Mouse (Mus musculus): ENCODE measurements around the gene Sdk2. TPM values are rescaled to one million over a fixed set of nuclear protein-coding genes. Genes with fewer than 3 reads are reported as not detected.

Gene Sdk2
- polyA plus RNA-seq, 1 experiment from 2014 or later = 5.0 TPM

GRCm38 (mm10) chr11:113974876-113975666 is 91.8 kb downstream of the Sdk2 start:
- Histone ChIP-seq H3K9ac (replicated peaks; ENCODE audit: low read depth, low read length) (no peak overlapping the region), H3K4me1 (ENCODE audit: control insufficient read depth, insufficient read depth, low read length) (peaks cover 14% of the 10 kb centered on the region), H3K4me2 (ENCODE audit: low read depth, low read length) (no peak overlapping the region), H3K9me3 (ENCODE audit: control insufficient read depth, low read length) (no peaks in the 10 kb centered on the region), H3K27me3 (ENCODE audit: control insufficient read depth, insufficient read depth, low read length) (no peaks in the 10 kb centered on the region), H3K36me3 (ENCODE audit: control insufficient read depth, insufficient read depth, low read length) (no peaks in the 10 kb centered on the region), H3K4me3 (ENCODE audit: low read depth, low read length) (no peak overlapping the region), H3K27ac (ENCODE audit: low read depth, low read length) (no peak overlapping the region)
- no peak for ATAC-seq (ENCODE audit: low read depth)
- 48% methylated on average over 16 of the region's 16 CpGs for WGBS

DNA sequence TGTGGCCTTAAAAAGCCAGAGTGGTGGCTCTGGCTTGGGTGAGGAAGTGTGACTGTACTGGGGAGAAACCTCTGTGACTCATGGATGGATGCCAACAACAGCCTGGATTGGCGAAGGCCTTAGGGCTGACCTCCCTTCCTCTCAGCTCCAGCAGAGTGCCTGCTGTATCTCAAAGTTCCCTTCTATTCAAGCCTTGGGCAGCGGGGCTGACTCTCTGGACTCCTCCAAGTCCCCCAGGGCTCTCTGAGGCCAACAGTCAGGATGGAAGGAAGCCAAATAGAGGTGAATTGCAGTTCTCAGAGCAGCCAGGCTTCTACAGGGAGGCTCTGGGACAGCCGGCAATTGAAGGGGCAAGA is 94.4 kb downstream of the Sdk2 start:
- no peaks in the 10 kb centered on the region for H3K9me3 ChIP-seq (ENCODE audit: control insufficient read depth, low read length)
- H3K27me3 ChIP-seq (ENCODE audit: control insufficient read depth, insufficient read depth, low read length) = no peaks in the 10 kb centered on the region
- 0 out of 2 replicates have a peak overlapping the region, but pooled peaks have one; percentile 4 for H3K27ac ChIP-seq (ENCODE audit: low read depth, low read length)
- H3K9ac ChIP-seq (replicated peaks; ENCODE audit: low read depth, low read length) = no peak overlapping the region
- no peak overlapping the region for H3K4me3 ChIP-seq (ENCODE audit: low read depth, low read length)
- 53% methylated on average over 3 of the region's 3 CpGs for WGBS
- no peaks in the 10 kb centered on the region for H3K36me3 ChIP-seq (ENCODE audit: control insufficient read depth, insufficient read depth, low read length)
- ATAC-seq (ENCODE audit: low read depth) = peak; percentile 22; the same call in 1 of the 2 replicates
- H3K4me2 ChIP-seq (ENCODE audit: low read depth, low read length) = no peak overlapping the region
- peaks cover 14% of the 10 kb centered on the region for H3K4me1 ChIP-seq (ENCODE audit: control insufficient read depth, insufficient read depth, low read length)

DNA sequence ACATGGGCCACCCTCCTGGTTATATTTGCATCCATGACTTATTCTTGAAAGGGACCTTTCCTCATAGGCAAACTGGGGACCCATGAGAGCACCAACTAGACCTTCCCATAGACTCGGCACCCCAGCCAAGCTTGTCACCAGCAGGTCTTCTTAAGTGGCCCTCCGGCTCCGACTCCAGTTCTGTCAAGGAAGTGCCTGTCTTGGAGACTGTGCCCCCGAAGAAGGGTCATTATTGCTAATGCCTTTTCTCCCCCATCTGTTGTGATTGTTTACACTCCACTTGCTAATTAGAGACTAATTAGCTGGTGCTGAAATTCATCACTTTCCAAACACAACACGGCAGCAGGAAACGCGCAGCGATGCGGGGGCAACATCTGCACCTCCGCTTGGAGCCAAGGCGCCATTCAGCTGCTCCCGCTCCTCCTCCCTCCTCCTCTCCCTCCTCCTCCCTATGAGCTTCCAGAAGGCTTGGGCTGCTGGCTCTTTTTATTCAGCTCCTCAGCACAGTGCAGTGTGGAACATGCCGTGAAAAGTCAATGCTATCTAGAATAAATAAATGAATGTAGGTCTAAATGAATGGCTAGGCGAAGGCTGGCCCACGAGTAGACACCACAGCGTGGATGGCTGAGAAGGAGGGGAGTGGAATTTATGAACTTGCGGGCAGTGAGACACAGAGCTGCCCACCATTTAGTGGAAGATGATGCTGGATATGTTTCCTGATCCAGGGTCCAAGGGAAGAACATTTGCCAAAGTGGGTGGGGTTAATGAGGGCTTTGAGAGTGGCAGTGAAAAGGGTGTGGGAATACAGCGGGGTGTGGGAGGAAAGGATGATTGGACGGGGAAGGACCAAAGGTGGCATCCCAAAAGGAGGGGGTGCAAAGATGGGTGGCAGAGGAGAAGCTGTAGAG is 95.0 kb downstream of the Sdk2 start:
- Histone ChIP-seq H3K27ac (ENCODE audit: low read depth, low read length) (0 out of 2 replicates have a peak overlapping the region, but pooled peaks have one; percentile 4), H3K9ac (replicated peaks; ENCODE audit: low read depth, low read length) (no peak overlapping the region), H3K4me2 (ENCODE audit: low read depth, low read length) (no peak overlapping the region), H3K27me3 (ENCODE audit: control insufficient read depth, insufficient read depth, low read length) (no peaks in the 10 kb centered on the region), H3K4me1 (ENCODE audit: control insufficient read depth, insufficient read depth, low read length) (peaks cover 14% of the 10 kb centered on the region), H3K4me3 (ENCODE audit: low read depth, low read length) (no peak overlapping the region), H3K36me3 (ENCODE audit: control insufficient read depth, insufficient read depth, low read length) (no peaks in the 10 kb centered on the region), H3K9me3 (ENCODE audit: control insufficient read depth, low read length) (no peaks in the 10 kb centered on the region; the same call in 1 of the 2 replicates)
- WGBS = 52% methylated on average over 19 of the region's 19 CpGs
- peak; percentile 81 for ATAC-seq (ENCODE audit: low read depth)

GRCm38 (mm10) chr11:113970026-113970425 is 96.8 kb downstream of the Sdk2 start:
- ATAC-seq (ENCODE audit: low read depth) = no peak
- no peak overlapping the region for H3K27ac ChIP-seq (ENCODE audit: low read depth, low read length)
- H3K4me1 ChIP-seq (ENCODE audit: control insufficient read depth, insufficient read depth, low read length) = peaks cover 12% of the 10 kb centered on the region
- no peak overlapping the region for H3K4me2 ChIP-seq (ENCODE audit: low read depth, low read length)
- no peaks in the 10 kb centered on the region for H3K36me3 ChIP-seq (ENCODE audit: control insufficient read depth, insufficient read depth, low read length)
- no peak overlapping the region for H3K4me3 ChIP-seq (ENCODE audit: low read depth, low read length)
- H3K27me3 ChIP-seq (ENCODE audit: control insufficient read depth, insufficient read depth, low read length) = no peaks in the 10 kb centered on the region
- 68% methylated on average over 2 of the region's 2 CpGs for WGBS
- H3K9ac ChIP-seq (replicated peaks; ENCODE audit: low read depth, low read length) = no peak overlapping the region
- peaks cover 5% of the 10 kb centered on the region; the same call in 1 of the 2 replicates for H3K9me3 ChIP-seq (ENCODE audit: control insufficient read depth, low read length)

DNA sequence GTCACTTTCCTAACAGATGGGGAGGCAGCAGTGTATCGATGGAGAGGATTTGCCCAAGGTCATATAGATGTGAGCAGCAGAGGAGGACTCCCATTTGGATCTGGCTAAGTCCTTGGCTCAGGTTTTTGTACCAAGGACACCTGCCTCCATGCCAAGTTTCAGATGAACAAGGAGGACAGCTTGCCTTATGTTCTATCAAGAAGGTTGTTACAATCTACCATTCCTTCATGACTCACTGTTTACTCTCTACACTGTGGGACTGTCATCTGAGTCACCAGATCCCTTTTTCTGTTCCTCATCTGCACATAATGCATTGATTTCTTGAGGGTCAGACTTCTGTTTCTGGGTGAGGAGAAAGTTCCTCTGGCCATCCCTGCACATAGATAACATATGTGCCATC is 101.6 kb downstream of the Sdk2 start:
- H3K27me3 ChIP-seq (ENCODE audit: control insufficient read depth, insufficient read depth, low read length) = no peaks in the 10 kb centered on the region
- no peak overlapping the region for H3K27ac ChIP-seq (ENCODE audit: low read depth, low read length)
- H3K9ac ChIP-seq (replicated peaks; ENCODE audit: low read depth, low read length) = no peak overlapping the region
- H3K9me3 ChIP-seq (ENCODE audit: control insufficient read depth, low read length) = peaks cover 5% of the 10 kb centered on the region; the same call in 1 of the 2 replicates
- H3K4me2 ChIP-seq (ENCODE audit: low read depth, low read length) = no peak overlapping the region
- no peak overlapping the region for H3K4me3 ChIP-seq (ENCODE audit: low read depth, low read length)
- H3K4me1 ChIP-seq (ENCODE audit: control insufficient read depth, insufficient read depth, low read length) = no peaks in the 10 kb centered on the region
- no peaks in the 10 kb centered on the region for H3K36me3 ChIP-seq (ENCODE audit: control insufficient read depth, insufficient read depth, low read length)
- WGBS = 91% methylated on average over 1 of the region's 1 CpGs
- ATAC-seq (ENCODE audit: low read depth) = no peak

DNA sequence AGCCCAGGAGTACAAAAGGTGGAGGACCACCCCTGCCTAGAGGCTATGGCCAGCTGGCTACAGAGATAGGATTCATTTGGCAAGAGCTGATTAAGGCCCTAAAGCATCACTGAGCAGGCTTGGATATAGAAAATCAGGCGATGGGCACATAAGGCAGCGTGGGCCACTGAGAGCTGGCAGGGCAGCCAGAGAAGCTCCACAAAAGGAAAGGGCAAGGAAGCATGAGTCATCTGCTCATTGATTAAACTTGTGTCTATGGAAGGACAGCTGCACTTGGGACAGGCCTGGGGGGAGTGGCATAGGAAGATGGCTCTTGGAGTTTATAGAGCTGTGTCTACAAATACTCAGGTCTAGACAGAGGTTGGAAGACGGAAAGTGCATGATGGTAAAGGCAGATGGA is 104.1 kb downstream of the Sdk2 start:
- H3K4me3 ChIP-seq (ENCODE audit: low read depth, low read length) = no peak overlapping the region
- WGBS = 88% methylated on average over 3 of the region's 3 CpGs
- H3K9me3 ChIP-seq (ENCODE audit: control insufficient read depth, low read length) = peaks cover 5% of the 10 kb centered on the region; the same call in 1 of the 2 replicates
- H3K4me1 ChIP-seq (ENCODE audit: control insufficient read depth, insufficient read depth, low read length) = 0 out of 2 replicates have a peak, but pooled peaks cover under 1% of the 10 kb centered on the region
- ATAC-seq (ENCODE audit: low read depth) = no peak
- H3K4me2 ChIP-seq (ENCODE audit: low read depth, low read length) = no peak overlapping the region
- H3K27ac ChIP-seq (ENCODE audit: low read depth, low read length) = no peak overlapping the region
- H3K27me3 ChIP-seq (ENCODE audit: control insufficient read depth, insufficient read depth, low read length) = no peaks in the 10 kb centered on the region
- no peak overlapping the region for H3K9ac ChIP-seq (replicated peaks; ENCODE audit: low read depth, low read length)
- H3K36me3 ChIP-seq (ENCODE audit: control insufficient read depth, insufficient read depth, low read length) = no peaks in the 10 kb centered on the region

DNA sequence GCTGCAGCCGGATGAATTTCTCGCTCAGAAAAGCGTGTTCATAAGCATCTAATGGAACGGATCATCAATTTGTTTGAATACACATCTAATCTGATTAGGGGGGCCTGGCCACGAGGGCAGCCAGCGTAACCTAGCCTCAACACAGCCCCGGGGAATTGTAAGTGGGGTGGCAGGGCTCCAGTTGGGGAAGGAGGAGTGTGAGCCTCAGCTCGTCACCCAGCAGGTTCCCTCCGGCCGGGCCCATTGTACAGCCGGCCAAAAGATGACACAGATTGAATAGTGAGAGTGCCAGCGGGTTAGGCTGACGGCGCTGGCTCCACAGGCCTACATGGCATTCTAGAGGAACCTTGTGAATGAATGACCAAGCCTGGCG is 115.2 kb downstream of the Sdk2 start:
- Histone ChIP-seq H3K4me3 (ENCODE audit: low read depth, low read length) (no peak overlapping the region), H3K9me3 (ENCODE audit: control insufficient read depth, low read length) (no peaks in the 10 kb centered on the region), H3K27me3 (ENCODE audit: control insufficient read depth, insufficient read depth, low read length) (no peaks in the 10 kb centered on the region), H3K36me3 (ENCODE audit: control insufficient read depth, insufficient read depth, low read length) (no peaks in the 10 kb centered on the region), H3K27ac (ENCODE audit: low read depth, low read length) (peak overlapping the region; percentile 28), H3K4me1 (ENCODE audit: control insufficient read depth, insufficient read depth, low read length) (peaks cover 20% of the 10 kb centered on the region), H3K9ac (replicated peaks; ENCODE audit: low read depth, low read length) (no peak overlapping the region), H3K4me2 (ENCODE audit: low read depth, low read length) (no peak overlapping the region)
- 23% methylated on average over 15 of the region's 15 CpGs for WGBS
- ATAC-seq (ENCODE audit: low read depth) = peak; percentile 74

GRCm38 (mm10) chr11:113950904-113951615 is 115.8 kb downstream of the Sdk2 start:
- WGBS = 40% methylated on average over 7 of the region's 7 CpGs
- ATAC-seq (ENCODE audit: low read depth) = peak; percentile 52; the same call in 1 of the 2 replicates
- Histone ChIP-seq H3K4me2 (ENCODE audit: low read depth, low read length) (no peak overlapping the region), H3K4me1 (ENCODE audit: control insufficient read depth, insufficient read depth, low read length) (peaks cover 20% of the 10 kb centered on the region), H3K4me3 (ENCODE audit: low read depth, low read length) (no peak overlapping the region), H3K36me3 (ENCODE audit: control insufficient read depth, insufficient read depth, low read length) (no peaks in the 10 kb centered on the region), H3K9me3 (ENCODE audit: control insufficient read depth, low read length) (no peaks in the 10 kb centered on the region), H3K27me3 (ENCODE audit: control insufficient read depth, insufficient read depth, low read length) (no peaks in the 10 kb centered on the region), H3K9ac (replicated peaks; ENCODE audit: low read depth, low read length) (no peak overlapping the region), H3K27ac (ENCODE audit: low read depth, low read length) (0 out of 2 replicates have a peak overlapping the region, but pooled peaks have one; percentile 10)

Data from neural tube, embryonic 14.5 days (tissue).